Mouse (Mus musculus) limb, embryonic 14.5 days (tissue): ENCODE results near the gene Cbarp. TPM values are rescaled to one million over a fixed set of nuclear protein-coding genes. Genes with fewer than 3 reads are reported as not detected.
"Not testable (repeated sequence)": the region's sequence is repeated elsewhere in the genome, so short reads cannot be mapped to it uniquely, and the experiment has no call there.

Experiments
- ATAC-seq: fragments of 200-750 bp; cut with Nextera tagmentation; 2 replicates; pipeline ENCODE4 v1.8.0; 2017; ENCODE audit warnings: low read depth, moderate number of reproducible peaks, moderate TSS enrichment; ENCODE audit not compliant: low FRiP score
- DNase-seq: peaks from one replicate; pipeline ENCODE4 v3.0.0-alpha.2; 2015; ENCODE audit warnings: low spot score
- H3K27ac ChIP-seq: fragments of 300-500 bp; sonication (generic); replicated peaks from 2 replicates; pipeline ENCODE4 v1.5.1; 2014; ENCODE audit warnings: low read depth, mild to moderate bottlenecking, low read length, moderate library complexity, mixed read lengths
- H3K27me3 ChIP-seq: fragments of 300-500 bp; sonication (generic); 2 replicates; pipeline ENCODE4 v1.6.1; 2014; ENCODE audit warnings: low read length, mixed read lengths; ENCODE audit not compliant: control insufficient read depth, insufficient read depth
- H3K36me3 ChIP-seq: fragments of 300-500 bp; sonication (generic); 2 replicates; pipeline ENCODE4 v1.6.1; 2014; ENCODE audit warnings: mild to moderate bottlenecking, low read length, moderate library complexity, mixed read lengths; ENCODE audit not compliant: control insufficient read depth, insufficient read depth
- H3K4me1 ChIP-seq: fragments of 300-500 bp; sonication (generic); 2 replicates; pipeline ENCODE4 v1.6.1; 2014; ENCODE audit warnings: antibody characterized with exemption, low read length, mixed read lengths; ENCODE audit not compliant: control insufficient read depth, insufficient read depth
- H3K4me2 ChIP-seq: fragments of 300-500 bp; sonication (generic); replicated peaks from 2 replicates; pipeline ENCODE4 v1.6.1; 2014; ENCODE audit warnings: low read depth, mild to moderate bottlenecking, low read length, moderate library complexity; ENCODE audit not compliant: severe bottlenecking
- H3K4me3 ChIP-seq: fragments of 300-500 bp; sonication (generic); replicated peaks from 2 replicates; pipeline ENCODE4 v1.5.1; 2014; ENCODE audit warnings: low read length
- H3K9ac ChIP-seq: fragments of 300-500 bp; sonication (generic); 2 replicates; pipeline ENCODE4 v1.6.1; 2014; ENCODE audit warnings: mild to moderate bottlenecking, low read depth, low read length, moderate library complexity; ENCODE audit not compliant: severe bottlenecking
- H3K9me3 ChIP-seq: fragments of 300-500 bp; sonication (generic); 2 replicates; pipeline ENCODE4 v1.6.1; 2016; ENCODE audit warnings: low read length; ENCODE audit not compliant: control insufficient read depth
- POLR2A ChIP-seq: fragments of 200-500 bp; IDR thresholded peaks from 2 replicates; pipeline ENCODE4 v1.8.0; 2012; ENCODE audit warnings: inconsistent platforms, mild to moderate bottlenecking, moderate library complexity, borderline replicate concordance; ENCODE audit not compliant: insufficient read depth, insufficient read length; ENCODE audit errors: extremely low read depth
- WGBS: fragments of 180-500 bp; shearing (Covaris S2); extraction: QIAGEN DNeasy Blood & Tissue Kit; methylation state at CpG from one replicate; pipeline ENCODE4 v1.1.7; 2014; 5-methylcytosine and 5-hydroxymethylcytosine counted together
- polyA plus RNA-seq, 2 experiments: library from polyadenylated mRNA; depleted of rRNA in 1 of 2; stranded (reverse) in 1 of 2; unstranded in 1 of 2; fragments of >200 nt; fragmentation: Nextera tagmentation in 1 of 2; extraction: Ambion mirVana in 1 of 2; gene quantifications; 2 replicates each; pipeline versions ENCODE4 v1.2.1 to v1.2.3; 2012 to 2014

Cbarp gene
- polyA plus RNA-seq, 2 experiments, result 9.3 to 28.9 TPM

DNA sequence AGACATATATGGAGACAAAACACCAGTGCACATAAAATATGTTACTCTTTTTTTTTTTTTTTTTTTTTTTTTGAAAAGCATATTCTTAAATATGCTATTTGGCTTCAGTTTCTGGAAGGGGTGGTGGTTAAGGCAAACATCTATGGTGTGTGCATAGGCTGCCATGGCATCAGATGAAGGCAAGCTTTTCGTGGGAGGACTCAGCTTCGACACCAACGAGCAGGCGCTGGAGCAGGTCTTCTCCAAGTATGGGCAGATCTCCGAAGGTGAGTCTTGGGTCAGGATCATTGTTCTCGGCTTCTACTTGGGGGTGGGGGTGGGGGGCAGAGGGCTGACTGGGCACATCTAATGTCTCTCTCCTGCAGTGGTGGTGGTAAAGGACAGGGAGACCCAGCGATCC, 29.0 kb upstream of the Cbarp start:
- Histone ChIP-seq H3K4me2 (no peak overlapping the region), H3K9me3 (no peaks in the 10 kb centered on the region), H3K27me3 (no peaks in the 10 kb centered on the region), H3K4me3 (no peak overlapping the region), H3K36me3 (peaks cover 28% of the 10 kb centered on the region), H3K27ac (no peak overlapping the region), H3K9ac (no peak overlapping the region), H3K4me1 (peaks cover 32% of the 10 kb centered on the region)
- DNase-seq, result no peak
- 89% methylated on average over 7 of the region's 7 CpGs for WGBS
- TF ChIP-seq POLR2A, result no peak
- no peak for ATAC-seq

DNA sequence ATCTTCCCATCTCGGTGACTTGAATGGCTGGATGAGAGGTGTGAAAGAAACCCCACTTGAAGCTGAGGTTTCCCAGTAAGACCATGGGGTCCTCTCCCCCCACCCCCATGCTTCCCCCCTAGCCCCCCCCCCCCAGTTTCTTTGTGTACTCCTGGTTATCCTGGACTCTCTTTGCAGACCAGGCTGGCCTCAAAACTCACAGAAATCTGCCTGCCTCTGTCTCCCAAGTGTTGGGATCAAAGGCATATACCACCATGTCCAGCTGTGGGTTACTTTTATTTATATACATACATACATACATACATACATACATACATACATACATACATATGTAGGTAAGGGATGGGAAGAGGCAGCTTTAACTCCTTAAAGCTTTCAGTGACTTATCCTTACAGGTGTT, 28.4 kb upstream of the Cbarp start:
- no peak overlapping the region for H3K27ac ChIP-seq
- peak overlapping the region; percentile 99 for H3K9ac ChIP-seq
- peaks cover 37% of the 10 kb centered on the region for H3K4me1 ChIP-seq
- H3K9me3 ChIP-seq, result no peaks in the 10 kb centered on the region
- no peak for TF ChIP-seq POLR2A
- peak overlapping the region; percentile 95 for H3K4me3 ChIP-seq
- 71% methylated on average over 1 of the region's 1 CpGs for WGBS
- H3K4me2 ChIP-seq, result peak overlapping the region; percentile 63
- peaks cover 28% of the 10 kb centered on the region for H3K36me3 ChIP-seq
- DNase-seq (no peak), ATAC-seq (no peak)
- no peaks in the 10 kb centered on the region for H3K27me3 ChIP-seq

DNA sequence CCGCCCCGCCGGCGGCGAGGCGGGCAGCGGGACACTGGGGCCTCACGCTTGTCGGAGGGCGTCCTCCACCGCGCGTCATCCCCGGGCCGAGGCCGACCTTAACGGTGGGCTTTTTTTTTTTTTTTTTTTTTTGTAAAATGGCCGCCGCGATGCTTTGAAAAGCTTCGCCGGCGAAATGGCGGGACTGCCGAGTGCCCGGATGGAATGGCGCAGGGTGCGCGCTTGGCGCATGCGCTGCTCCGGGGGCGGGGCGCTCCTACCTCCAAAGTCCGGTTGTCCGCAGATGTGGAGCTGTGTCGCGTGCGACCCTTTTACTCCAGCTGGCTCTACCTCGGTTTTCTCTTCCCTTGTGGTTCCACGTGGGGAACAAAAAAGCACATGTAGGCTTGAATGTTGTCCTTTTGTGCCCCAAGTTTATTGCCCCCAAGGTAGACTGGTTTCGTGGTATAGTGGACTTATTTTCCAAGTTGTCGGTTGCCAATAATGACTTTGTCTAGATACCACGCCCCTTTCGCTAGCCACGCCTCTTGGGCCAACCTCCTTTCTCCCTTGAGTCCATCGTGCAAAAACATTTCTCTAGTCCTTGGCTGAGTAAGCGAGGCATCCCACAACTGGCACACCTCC, 27.5 kb upstream of the Cbarp start:
- Histone ChIP-seq H3K4me1 (peaks cover 42% of the 10 kb centered on the region), H3K9ac (peak overlapping the region; percentile 99), H3K4me3 (peak overlapping the region; percentile 95), H3K27me3 (no peaks in the 10 kb centered on the region), H3K27ac (peak overlapping the region; percentile 99), H3K9me3 (no peaks in the 10 kb centered on the region), H3K4me2 (peak overlapping the region; percentile 63), H3K36me3 (peaks cover 28% of the 10 kb centered on the region)
- ATAC-seq (peak; percentile 60), DNase-seq (peak; percentile 93)
- no peak for TF ChIP-seq POLR2A
- 1% methylated on average over 40 of the region's 48 CpGs for WGBS

DNA sequence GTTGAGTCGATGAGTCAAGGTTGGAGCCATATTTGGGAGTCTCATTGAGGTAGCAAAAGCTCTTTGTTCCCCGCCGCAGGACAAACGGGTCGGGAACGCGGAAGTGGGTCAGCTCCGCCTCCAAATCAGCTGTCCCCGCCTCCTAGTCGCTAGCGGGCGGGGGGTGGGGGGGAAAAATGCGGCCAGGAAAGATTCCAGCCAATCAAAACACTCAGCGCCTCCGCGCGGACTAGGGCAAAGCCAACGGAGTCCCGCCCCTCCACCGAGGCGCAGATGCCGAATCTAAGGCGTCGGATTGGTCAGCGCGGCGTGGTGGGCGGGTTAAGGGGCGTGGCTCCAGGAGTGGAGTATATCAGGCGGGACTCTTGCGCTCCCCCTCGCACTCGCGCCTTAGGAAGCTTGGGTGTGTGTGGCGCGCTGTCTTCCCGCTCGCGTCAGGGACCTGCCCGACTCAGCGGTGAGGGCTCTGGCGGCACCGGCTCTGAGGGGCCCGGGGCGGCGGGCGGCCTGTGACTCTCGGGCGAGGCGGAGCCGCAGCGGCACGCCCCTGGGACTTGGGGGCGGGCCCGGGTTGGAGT, 26.9 kb upstream of the Cbarp start:
- peak overlapping the region; percentile 63 for H3K4me2 ChIP-seq
- H3K4me1 ChIP-seq, result peaks cover 39% of the 10 kb centered on the region
- H3K9me3 ChIP-seq, result no peaks in the 10 kb centered on the region
- WGBS, result under 1% methylated on average over 34 of the region's 55 CpGs
- H3K27ac ChIP-seq, result peak overlapping the region; percentile 99
- peak overlapping the region; percentile 99 for H3K9ac ChIP-seq
- peak overlapping the region; percentile 95 for H3K4me3 ChIP-seq
- H3K36me3 ChIP-seq, result peaks cover 28% of the 10 kb centered on the region
- ATAC-seq (peak; percentile 92), DNase-seq (peak; percentile 99)
- TF ChIP-seq POLR2A, result peak; percentile 100
- no peaks in the 10 kb centered on the region for H3K27me3 ChIP-seq

DNA sequence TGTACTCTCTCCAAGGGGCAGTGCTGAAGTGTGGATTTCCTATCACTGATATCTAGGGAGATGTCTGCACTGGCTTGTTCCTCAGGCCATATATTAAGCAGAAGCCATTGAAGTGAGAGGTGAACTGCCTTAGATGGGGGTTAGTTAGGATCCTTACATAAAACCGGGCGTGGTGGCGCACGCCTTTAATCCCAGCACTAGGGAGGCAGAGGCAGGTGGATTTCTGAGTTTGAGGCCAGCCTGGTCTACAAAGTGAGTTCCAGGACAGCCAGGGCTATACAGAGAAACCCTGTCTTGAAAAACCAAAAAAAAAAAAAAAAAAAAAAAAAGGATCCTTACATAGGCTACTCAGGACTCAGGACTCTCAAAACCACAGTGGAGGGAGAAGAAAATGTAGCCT, 25.5 kb upstream of the Cbarp start:
- H3K27ac ChIP-seq, H3K27me3 ChIP-seq, H3K9me3 ChIP-seq, ATAC-seq, H3K4me3 ChIP-seq, DNase-seq, H3K9ac ChIP-seq: not testable (repeated sequence)
- Histone ChIP-seq H3K36me3 (peaks cover 17% of the 10 kb centered on the region), H3K4me1 (peaks cover 49% of the 10 kb centered on the region), H3K4me2 (0 out of 2 replicates have a peak overlapping the region, but pooled peaks have one; percentile 94)
- 88% methylated on average over 4 of the region's 4 CpGs for WGBS
